Mouse (Mus musculus): ENCODE measurements around the gene Espl1.

Espl1 gene

GRCm38 (mm10) chr15:102295633-102296367, at the start of gene Espl1:
TSS of gene Espl1 (plus strand) at chr15:102296266.
- DNase-seq (ENCODE audit: low spot score) = peak; percentile 96

- DNase-seq (ENCODE audit: low spot score) = peak; percentile 93
Observed at GRCm38 (mm10) chr15:102246866-102247251, 49.2 kb upstream of the Espl1 start.

GRCm38 (mm10) chr15:102247252-102248130, 48.6 kb upstream of the Espl1 start:
- peak; percentile 79 for DNase-seq (ENCODE audit: low spot score)

GRCm38 (mm10) chr15:102248131-102248811, 47.8 kb upstream of the Espl1 start:
- DNase-seq (ENCODE audit: low spot score) = no peak

GRCm38 (mm10) chr15:102248812-102249191, 47.3 kb upstream of the Espl1 start:
- peak; percentile 62 for DNase-seq (ENCODE audit: low spot score)

- peak; percentile 55 for DNase-seq (ENCODE audit: low spot score)
Observed at GRCm38 (mm10) chr15:102249251-102249691, 46.8 kb upstream of the Espl1 start.

- no peak for DNase-seq (ENCODE audit: low spot score)
Observed at GRCm38 (mm10) chr15:102249967-102250366, 46.1 kb upstream of the Espl1 start.

- DNase-seq (ENCODE audit: low spot score) = no peak
Observed at GRCm38 (mm10) chr15:102250521-102250920, 45.5 kb upstream of the Espl1 start.

GRCm38 (mm10) chr15:102255547-102256255, 40.4 kb upstream of the Espl1 start:
- no peak for DNase-seq (ENCODE audit: low spot score)

- DNase-seq (ENCODE audit: low spot score) = no peak
Observed at GRCm38 (mm10) chr15:102256431-102257201, 39.5 kb upstream of the Espl1 start.

GRCm38 (mm10) chr15:102257202-102258075, 38.6 kb upstream of the Espl1 start, which contains the start of gene Rarg:
TSS of gene Rarg (minus strand) at chr15:102257517.
- peak; percentile 54 for DNase-seq (ENCODE audit: low spot score)

GRCm38 (mm10) chr15:102258076-102258470, 38.0 kb upstream of the Espl1 start:
- no peak for DNase-seq (ENCODE audit: low spot score)

GRCm38 (mm10) chr15:102258581-102259253, 37.3 kb upstream of the Espl1 start:
- no peak for DNase-seq (ENCODE audit: low spot score)

GRCm38 (mm10) chr15:102262582-102262981, 33.5 kb upstream of the Espl1 start:
- no peak for DNase-seq (ENCODE audit: low spot score)

GRCm38 (mm10) chr15:102263037-102263436, 33.0 kb upstream of the Espl1 start:
- no peak for DNase-seq (ENCODE audit: low spot score)

GRCm38 (mm10) chr15:102265548-102265947, 30.5 kb upstream of the Espl1 start:
- DNase-seq (ENCODE audit: low spot score) = no peak

GRCm38 (mm10) chr15:102270274-102270960, 25.6 kb upstream of the Espl1 start, which contains the start of gene Gm9918:
TSS of gene Gm9918 (plus strand) at chr15:102270563.
- no peak for DNase-seq (ENCODE audit: low spot score)

GRCm38 (mm10) chr15:102271441-102271840, 24.6 kb upstream of the Espl1 start:
- no peak for DNase-seq (ENCODE audit: low spot score)

Measured in testis, postnatal 10 days (tissue).